Mouse (Mus musculus): Measurements from ENCODE around the gene Fbxw10.

Gene Fbxw10

GRCm38 (mm10) chr11:62909720-62910306, 62.9 kb downstream of the Fbxw10 start:
- no peak for DNase-seq (ENCODE audit: low spot score)

- DNase-seq (ENCODE audit: low spot score), result peak; percentile 18
Observed at GRCm38 (mm10) chr11:62911362-62911761, 64.5 kb downstream of the Fbxw10 start.

GRCm38 (mm10) chr11:62913141-62913540, 66.3 kb downstream of the Fbxw10 start:
- no peak for DNase-seq (ENCODE audit: low spot score)

GRCm38 (mm10) chr11:62914532-62914931, 67.7 kb downstream of the Fbxw10 start:
- DNase-seq (ENCODE audit: low spot score), result no peak

GRCm38 (mm10) chr11:62915486-62915885, 68.6 kb downstream of the Fbxw10 start:
- DNase-seq (ENCODE audit: low spot score), result no peak

GRCm38 (mm10) chr11:62916765-62917164, 69.9 kb downstream of the Fbxw10 start:
- DNase-seq (ENCODE audit: low spot score), result no peak

- DNase-seq (ENCODE audit: low spot score), result no peak
Observed at GRCm38 (mm10) chr11:62919946-62920742, 73.3 kb downstream of the Fbxw10 start.

- no peak for DNase-seq (ENCODE audit: low spot score)
Observed at GRCm38 (mm10) chr11:62920743-62921050, 73.8 kb downstream of the Fbxw10 start.

- DNase-seq (ENCODE audit: low spot score), result peak; percentile 86
Observed at GRCm38 (mm10) chr11:62921052-62921977, 74.4 kb downstream of the Fbxw10 start.

GRCm38 (mm10) chr11:62924091-62924761, 77.4 kb downstream of the Fbxw10 start:
- no peak for DNase-seq (ENCODE audit: low spot score)

All from left cerebral cortex, adult 11 months (tissue).